Mouse (Mus musculus): ENCODE measurements around the gene Ces1d.

Ces1d gene

DNA sequence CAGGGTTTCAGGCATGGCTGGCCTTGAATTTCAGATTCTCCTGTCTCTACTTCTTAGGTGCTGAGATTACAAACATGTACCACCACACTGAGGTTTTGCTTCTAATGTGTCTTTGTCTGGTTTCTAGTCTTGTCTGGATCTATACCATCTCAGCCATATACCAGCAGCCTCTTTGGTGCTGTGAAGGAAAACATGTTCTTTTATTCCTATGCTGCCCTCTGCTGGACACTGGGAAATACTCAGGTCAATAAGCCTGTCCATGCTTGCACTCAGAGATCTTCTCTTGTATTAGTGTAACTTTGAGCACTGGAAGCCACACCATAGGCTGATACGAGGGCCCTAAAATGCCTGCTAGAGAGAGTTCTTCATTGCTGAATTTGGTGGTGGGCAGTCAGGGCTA, 56.9 kb downstream of the Ces1d start:
- DNase-seq (ENCODE audit: low read depth, low spot score): no peak

DNA sequence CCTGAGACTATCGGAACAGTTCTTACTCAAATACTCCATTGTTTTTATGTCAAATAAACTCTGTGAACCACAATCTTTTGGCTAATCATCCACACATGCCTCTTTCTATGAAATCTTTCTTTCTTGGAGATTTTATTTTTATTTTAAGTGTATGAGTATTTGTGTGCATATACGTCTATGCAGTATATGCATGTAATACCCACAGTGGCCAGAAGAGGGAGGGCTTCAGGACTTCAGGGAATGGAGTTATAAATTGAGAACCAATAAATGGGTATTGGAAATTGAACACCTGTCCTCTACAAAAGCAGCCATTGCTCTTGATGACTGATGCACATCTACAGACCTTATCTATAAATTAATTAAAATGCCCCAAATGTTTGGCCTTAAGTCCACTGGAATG, 65.4 kb downstream of the Ces1d start:
- no peak for DNase-seq (ENCODE audit: low read depth, low spot score)

DNA sequence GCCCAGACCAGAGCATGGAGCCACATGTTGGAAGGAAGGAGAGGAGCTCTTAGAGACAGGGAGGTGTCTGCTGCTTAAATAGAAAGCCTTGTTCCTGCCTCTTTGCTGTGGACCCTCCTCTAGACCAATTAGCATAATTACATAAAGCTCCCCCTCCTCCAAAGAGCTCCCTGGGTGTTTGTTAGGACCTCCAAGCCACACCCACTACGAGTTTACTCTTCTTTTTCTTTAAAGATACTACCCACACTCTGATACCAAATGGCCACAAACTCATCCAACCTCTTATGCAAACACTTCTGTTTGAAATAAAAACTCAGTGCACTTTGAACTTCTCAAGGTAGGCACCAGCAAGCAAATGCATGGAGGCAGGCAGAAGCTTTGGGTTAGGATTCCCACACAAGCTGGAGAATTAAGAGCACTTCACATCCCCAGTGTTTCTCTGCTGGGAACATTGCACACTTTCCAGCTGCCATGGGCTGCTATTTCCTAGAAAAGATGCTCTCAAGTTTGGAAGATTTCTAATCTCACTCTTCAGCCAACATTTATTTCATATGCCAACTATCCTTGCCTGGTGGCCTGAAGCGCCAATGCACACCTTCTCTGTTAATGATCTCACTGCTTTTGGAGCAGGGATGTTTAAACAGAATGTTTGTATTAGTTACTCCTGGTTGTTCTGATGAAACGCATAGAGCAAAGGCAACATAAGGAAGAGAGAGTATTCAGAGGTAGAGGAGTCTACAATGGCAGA, 66.2 kb downstream of the Ces1d start, which contains the start of gene Ces1c:
Gene Ces1c, minus strand, starts transcription at position 51 of the 748 bp plus-strand sequence.
- DNase-seq (ENCODE audit: low read depth, low spot score): no peak

DNA sequence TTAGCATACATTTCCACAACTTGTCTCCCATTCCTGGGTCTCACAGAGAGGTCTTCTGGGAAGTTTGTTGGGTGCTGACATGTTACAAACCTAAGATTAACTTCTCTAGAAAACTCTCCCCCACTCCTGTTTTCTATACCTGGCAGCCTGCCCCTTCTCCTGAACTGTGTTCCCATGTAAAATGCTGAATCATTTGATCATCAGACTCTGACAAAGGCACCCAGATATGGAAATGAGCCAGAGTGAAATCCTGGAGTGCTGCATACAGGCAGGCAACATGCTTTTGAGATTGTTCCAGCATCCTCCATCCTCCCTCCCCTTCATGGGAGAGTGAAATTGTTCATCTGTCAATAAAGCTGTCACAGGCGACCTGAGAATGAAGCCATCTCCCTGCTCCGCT, 71.2 kb downstream of the Ces1d start:
- no peak for DNase-seq (ENCODE audit: low read depth, low spot score)

DNA sequence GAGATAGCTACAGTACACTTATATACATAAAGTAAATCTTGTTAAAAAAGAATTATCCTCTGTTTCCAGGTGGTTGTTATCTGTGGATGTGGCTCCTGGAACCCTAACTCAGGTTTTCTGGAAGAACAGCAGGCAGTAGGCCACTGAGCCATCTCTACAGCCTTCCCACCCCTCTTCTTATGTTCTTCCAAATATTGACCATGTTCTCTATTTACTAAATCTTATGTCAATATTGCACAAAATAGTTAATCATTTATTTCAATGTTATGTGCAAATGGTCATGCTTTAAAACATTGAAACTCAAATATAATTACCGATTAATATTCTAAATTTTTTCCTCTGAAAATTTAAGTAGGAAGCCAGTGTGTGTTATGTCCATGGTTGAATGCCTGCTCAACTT, 75.6 kb downstream of the Ces1d start:
- DNase-seq (ENCODE audit: low read depth, low spot score): no peak

Measured in A20 (cell line).